Mouse (Mus musculus) myocyte (in vitro differentiated cells): ENCODE measurements around the gene Inafm2.

Source experiments
- CEBPB ChIP-seq: IDR thresholded peaks from 2 replicates; pipeline ENCODE4 v1.6.1; 2011; ENCODE audit warnings: mild to moderate bottlenecking, moderate library complexity; ENCODE audit not compliant: poor library complexity, insufficient read depth, severe bottlenecking
- E2F4 ChIP-seq: IDR thresholded peaks from one replicate; pipeline ENCODE4 v1.6.1; 2011; ENCODE audit warnings: mild to moderate bottlenecking, control low read depth, moderate library complexity; ENCODE audit not compliant: insufficient read depth
- MAX ChIP-seq: IDR thresholded peaks from one replicate; pipeline ENCODE4 v1.6.1; 2011; ENCODE audit warnings: low read depth, mild to moderate bottlenecking, control low read depth
- MYOD1 ChIP-seq, 3 experiments: IDR thresholded peaks; one replicate each; pipeline ENCODE4 v1.6.1; 2011; ENCODE audit warnings: control low read depth in 2 of 3, low read depth in 2 of 3, mild to moderate bottlenecking in 2 of 3, moderate library complexity in 1 of 3; ENCODE audit not compliant: insufficient read length in 2 of 3, control insufficient read depth in 1 of 3
- MYOG ChIP-seq, 3 experiments: IDR thresholded peaks; one replicate each; pipeline ENCODE4 v1.6.1; 2011; ENCODE audit warnings: control low read depth in 2 of 3, low read depth in 2 of 3, mild to moderate bottlenecking in 2 of 3; ENCODE audit not compliant: insufficient read length in 2 of 3, control insufficient read depth in 1 of 3, insufficient read depth in 1 of 3
- POLR2A ChIP-seq: IDR thresholded peaks from one replicate; pipeline ENCODE4 v1.6.1; 2011; ENCODE audit warnings: low read depth, mild to moderate bottlenecking, control low read depth, moderate library complexity; ENCODE audit not compliant: insufficient read length
- POLR2AphosphoS2 ChIP-seq: IDR thresholded peaks from one replicate; pipeline ENCODE4 v1.6.1; 2011; ENCODE audit warnings: low read depth, control low read depth; ENCODE audit not compliant: insufficient read length
- TCF12 ChIP-seq: IDR thresholded peaks from one replicate; pipeline ENCODE4 v1.6.1; 2011; ENCODE audit warnings: mild to moderate bottlenecking, control low read depth; ENCODE audit not compliant: poor library complexity, insufficient read depth, severe bottlenecking
- TCF3 ChIP-seq: IDR thresholded peaks from one replicate; pipeline ENCODE4 v1.6.1; 2011; ENCODE audit warnings: low read depth, control low read depth; ENCODE audit not compliant: insufficient read length
- USF1 ChIP-seq: IDR thresholded peaks from one replicate; pipeline ENCODE4 v1.6.1; 2011; ENCODE audit warnings: low read depth, mild to moderate bottlenecking, control low read depth, moderate library complexity

GRCm38 (mm10) chr2:118749341-118749884 is 3.9 kb downstream of the Inafm2 start:
- TF ChIP-seq CEBPB = no peak
- no peak for TF ChIP-seq POLR2A
- no peak for TF ChIP-seq MYOG (IDR thresholded peaks at IDR 0.05; ENCODE audit: control insufficient read depth in 1 of 3, insufficient read depth in 1 of 3, insufficient read length in 2 of 3, low read depth in 2 of 3)
- no peak for TF ChIP-seq USF1
- TF ChIP-seq E2F4 = no peak
- no peak for TF ChIP-seq TCF12
- TF ChIP-seq MYOD1 (IDR thresholded peaks at IDR 0.05; ENCODE audit: control insufficient read depth in 1 of 3, insufficient read length in 2 of 3, low read depth in 2 of 3) = no peak
- TF ChIP-seq POLR2AphosphoS2 = no peak
- no peak for TF ChIP-seq TCF3
- TF ChIP-seq MAX = no peak
